Mouse (Mus musculus) macrophage (primary cell): ENCODE data around the gene Mysm1. TPM values are rescaled to one million over a fixed set of nuclear protein-coding genes. Genes with fewer than 3 reads are reported as not detected.

Experiments
- H3K27ac ChIP-seq: fragments of 350-480 bp; formaldehyde crosslinking; 2 replicates; pipeline ENCODE4 v1.9.0; 2021
- H3K36me3 ChIP-seq: fragments of 350-480 bp; formaldehyde crosslinking; 2 replicates; pipeline ENCODE4 v1.9.0; 2021; ENCODE audit errors: inconsistent target
- H3K4me3 ChIP-seq: fragments of 350-480 bp; formaldehyde crosslinking; 2 replicates; pipeline ENCODE4 v1.9.0; 2021; ENCODE audit errors: inconsistent target
- H3K79me2 ChIP-seq: fragments of 350-480 bp; formaldehyde crosslinking; 2 replicates; pipeline ENCODE4 v1.9.0; 2021; ENCODE audit errors: inconsistent target
- WGBS: methylation state at CpG from one replicate; pipeline ENCODE4 v1.1.7; 2026; ENCODE audit warnings: inconsistent platforms; ENCODE audit not compliant: missing documents; 5-methylcytosine and 5-hydroxymethylcytosine counted together
- polyA plus RNA-seq: library from polyadenylated mRNA; stranded (reverse); fragments of 250-400 nt; gene quantifications from 3 replicates; pipeline ENCODE4 v1.2.4, GENCODE M21; 2018; ENCODE audit warnings: inconsistent platforms
- total RNA-seq, 78 experiments: library from RNA; depleted of rRNA; stranded (reverse); fragments of 250-400 nt; gene quantifications; 1 replicate in 9 of 78; 2 replicates in 24 of 78; 3 replicates in 43 of 78; 4 replicates in 2 of 78; pipeline ENCODE4 v1.2.4; 2018; ENCODE audit warnings: inconsistent platforms in 56 of 78

Mysm1 gene
- 100 to 1,000 TPM in 24 of 26 experiments, 10 to 100 TPM in 2; 87.9 to 189 (median 135) TPM for total RNA-seq (2018; cell fraction: chromatin; rRNA removed)
- total RNA-seq (2018; cell fraction: cytosol; rRNA removed): 10 to 100 TPM; 10.9 to 24.1 (median 16.0) TPM
- total RNA-seq (2018; cell fraction: nucleus; rRNA removed): 100 to 1,000 TPM in 5 of 26 experiments, 10 to 100 TPM in 21; 45.0 to 148 (median 72.6) TPM
- 11.1 to 12.8 TPM (median 11.4 TPM) in 3 replicates for polyA plus RNA-seq

- peak within 1 kb of the TSS; percentile 61 for H3K27ac ChIP-seq
- H3K36me3 ChIP-seq: peaks cover 12% of the 10 kb centered on the region
- peak within 1 kb of the TSS; percentile 88 for H3K4me3 ChIP-seq
- H3K79me2 ChIP-seq: peaks cover 40% of the 10 kb centered on the region
- 0% methylated on average over 65 of the region's 69 CpGs for WGBS
These were observed at the start of gene Mysm1 for GRCm38 (mm10) chr4:94978590-94979499. Gene Mysm1, minus strand, starts transcription at chr4:94979100.

GRCm38 (mm10) chr4:95025847-95026600, 47.1 kb upstream of the Mysm1 start:
- Histone ChIP-seq H3K4me3 (no peak overlapping the region), H3K27ac (no peak overlapping the region), H3K36me3 (no peaks in the 10 kb centered on the region), H3K79me2 (no peaks in the 10 kb centered on the region)
- WGBS: 53% methylated on average over 16 of the region's 16 CpGs

- 93% methylated on average over 12 of the region's 12 CpGs for WGBS
- Histone ChIP-seq H3K79me2 (no peaks in the 10 kb centered on the region), H3K27ac (no peak overlapping the region), H3K4me3 (no peak overlapping the region), H3K36me3 (no peaks in the 10 kb centered on the region)
These were observed 44.6 kb upstream of the Mysm1 start for GRCm38 (mm10) chr4:95023350-95023953.

GRCm38 (mm10) chr4:95021649-95022637, 43.0 kb upstream of the Mysm1 start:
- WGBS: 91% methylated on average over 12 of the region's 12 CpGs
- H3K27ac ChIP-seq: no peak overlapping the region
- H3K79me2 ChIP-seq: no peaks in the 10 kb centered on the region
- H3K36me3 ChIP-seq: no peaks in the 10 kb centered on the region
- H3K4me3 ChIP-seq: no peak overlapping the region

- H3K36me3 ChIP-seq: no peaks in the 10 kb centered on the region
- H3K79me2 ChIP-seq: no peaks in the 10 kb centered on the region
- H3K27ac ChIP-seq: no peak overlapping the region
- no peak overlapping the region for H3K4me3 ChIP-seq
- WGBS: 76% methylated on average over 2 of the region's 2 CpGs
These were observed 41.3 kb upstream of the Mysm1 start for GRCm38 (mm10) chr4:95020201-95020600.

GRCm38 (mm10) chr4:95018221-95018620, 39.3 kb upstream of the Mysm1 start:
- H3K79me2 ChIP-seq: no peaks in the 10 kb centered on the region
- WGBS: 82% methylated on average over 7 of the region's 7 CpGs
- no peak overlapping the region for H3K27ac ChIP-seq
- H3K36me3 ChIP-seq: no peaks in the 10 kb centered on the region
- H3K4me3 ChIP-seq: no peak overlapping the region

- WGBS: 92% methylated on average over 1 of the region's 1 CpGs
- no peaks in the 10 kb centered on the region for H3K79me2 ChIP-seq
- H3K4me3 ChIP-seq: no peak overlapping the region
- H3K27ac ChIP-seq: no peak overlapping the region
- no peaks in the 10 kb centered on the region for H3K36me3 ChIP-seq
These were observed 33.8 kb upstream of the Mysm1 start for GRCm38 (mm10) chr4:95012706-95013105.

- Histone ChIP-seq H3K4me3 (no peak overlapping the region), H3K27ac (no peak overlapping the region), H3K36me3 (no peaks in the 10 kb centered on the region), H3K79me2 (no peaks in the 10 kb centered on the region)
These were observed 33.4 kb upstream of the Mysm1 start for GRCm38 (mm10) chr4:95012256-95012655.

- 45% methylated on average over 13 of the region's 13 CpGs for WGBS
- no peaks in the 10 kb centered on the region for H3K36me3 ChIP-seq
- no peak overlapping the region for H3K4me3 ChIP-seq
These were observed 29.5 kb upstream of the Mysm1 start for GRCm38 (mm10) chr4:95008175-95009057.

GRCm38 (mm10) chr4:95007759-95008158, 28.9 kb upstream of the Mysm1 start:
- H3K36me3 ChIP-seq: no peaks in the 10 kb centered on the region
- WGBS: 85% methylated on average over 8 of the region's 8 CpGs
- H3K27ac ChIP-seq: no peak overlapping the region
- H3K4me3 ChIP-seq: no peak overlapping the region
- no peaks in the 10 kb centered on the region for H3K79me2 ChIP-seq

More at GRCm38 (mm10) chr4:95008175-95009057, 29.5 kb upstream of the Mysm1 start:
- Histone ChIP-seq H3K27ac (no peak overlapping the region), H3K79me2 (no peaks in the 10 kb centered on the region)

- Histone ChIP-seq H3K27ac (no peak overlapping the region), H3K36me3 (no peaks in the 10 kb centered on the region), H3K4me3 (no peak overlapping the region), H3K79me2 (no peaks in the 10 kb centered on the region)
- WGBS: 89% methylated on average over 6 of the region's 6 CpGs
These were observed 26.4 kb upstream of the Mysm1 start for GRCm38 (mm10) chr4:95005251-95005830.

- no peaks in the 10 kb centered on the region for H3K79me2 ChIP-seq
- 73% methylated on average over 5 of the region's 6 CpGs for WGBS
These were observed 22.3 kb upstream of the Mysm1 start for GRCm38 (mm10) chr4:95001043-95001775.

More at GRCm38 (mm10) chr4:95001043-95001775, 22.3 kb upstream of the Mysm1 start:
- Histone ChIP-seq H3K27ac (no peak overlapping the region), H3K36me3 (no peaks in the 10 kb centered on the region), H3K4me3 (no peak overlapping the region)
